Mouse (Mus musculus) lung, embryonic 15.5 days (tissue): ENCODE results near the gene Bag5. TPM values are rescaled to one million over a fixed set of nuclear protein-coding genes. Genes with fewer than 3 reads are reported as not detected.
"Not testable (repeated sequence)": the region's sequence is repeated elsewhere in the genome, so short reads cannot be mapped to it uniquely, and the experiment has no call there.

Source experiments
- ATAC-seq: fragments of 200-750 bp; cut with Nextera tagmentation; 2 replicates; pipeline ENCODE4 v1.8.0; 2017; ENCODE audit warnings: moderate number of reproducible peaks, borderline replicate concordance; ENCODE audit not compliant: low FRiP score, low TSS enrichment; ENCODE audit errors: extremely low read depth
- H3K27ac ChIP-seq: fragments of 300-500 bp; sonication (generic); 2 replicates; pipeline ENCODE4 v1.5.1; 2015; ENCODE audit warnings: moderate library complexity, mild to moderate bottlenecking, inconsistent platforms
- H3K27me3 ChIP-seq: fragments of 300-500 bp; sonication (generic); 2 replicates; pipeline ENCODE4 v1.6.1; 2015; ENCODE audit warnings: inconsistent platforms
- H3K36me3 ChIP-seq: fragments of 300-500 bp; sonication (generic); 2 replicates; pipeline ENCODE4 v1.6.1; 2015; ENCODE audit warnings: inconsistent platforms
- H3K4me1 ChIP-seq: fragments of 300-500 bp; sonication (generic); 2 replicates; pipeline ENCODE4 v1.6.1; 2015; ENCODE audit warnings: inconsistent platforms
- H3K4me2 ChIP-seq: fragments of 300-500 bp; sonication (generic); 2 replicates; pipeline ENCODE4 v1.6.1; 2015; ENCODE audit warnings: inconsistent platforms, mild to moderate bottlenecking, moderate library complexity
- H3K4me3 ChIP-seq: fragments of 300-500 bp; sonication (generic); 2 replicates; pipeline ENCODE4 v1.5.1; 2015; ENCODE audit warnings: mild to moderate bottlenecking, inconsistent platforms
- H3K9ac ChIP-seq: fragments of 300-500 bp; sonication (generic); 2 replicates; pipeline ENCODE4 v1.6.1; 2015; ENCODE audit warnings: inconsistent platforms
- H3K9me3 ChIP-seq: fragments of 300-500 bp; sonication (generic); 2 replicates; pipeline ENCODE4 v1.6.1; 2016; ENCODE audit warnings: inconsistent platforms
- WGBS: fragments of 180-500 bp; shearing (Covaris S2); methylation state at CpG from one replicate; pipeline ENCODE4 v1.1.7; 2015; 5-methylcytosine and 5-hydroxymethylcytosine counted together
- polyA plus RNA-seq: library from polyadenylated mRNA; unstranded; fragments of >200 nt; fragmentation: Nextera tagmentation; extraction: Ambion mirVana; gene quantifications from 2 replicates; pipeline ENCODE4 v1.2.1, GENCODE M21; 2015

Gene Bag5
- polyA plus RNA-seq, 1 experiment from 2014 or later = 52.2 TPM

DNA sequence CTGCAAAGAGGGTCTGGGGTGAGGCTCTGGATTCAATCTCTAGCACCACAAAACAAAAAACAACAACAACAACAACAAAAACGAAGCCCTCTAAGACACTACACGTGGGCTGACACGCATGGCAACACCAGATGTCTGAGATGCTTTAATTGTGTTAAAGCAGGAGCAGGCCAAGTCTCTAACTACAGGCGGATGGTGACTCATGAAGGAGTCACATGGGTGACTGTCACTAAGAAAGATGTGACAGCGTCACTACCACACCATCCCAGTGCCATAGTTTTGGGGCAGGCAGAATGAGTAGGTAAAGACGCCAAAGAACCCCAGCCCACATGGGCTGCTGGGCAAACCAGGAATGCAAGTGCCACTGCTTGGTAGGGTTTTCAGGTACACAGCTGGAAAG, 39.4 kb upstream of the Bag5 start:
- Histone ChIP-seq H3K36me3 (no peaks in the 10 kb centered on the region), H3K27me3 (no peaks in the 10 kb centered on the region), H3K27ac (no peak overlapping the region), H3K9me3 (no peaks in the 10 kb centered on the region), H3K9ac (no peak overlapping the region), H3K4me3 (no peak overlapping the region), H3K4me1 (no peaks in the 10 kb centered on the region), H3K4me2 (no peak overlapping the region)
- ATAC-seq = no peak
- WGBS = 87% methylated on average over 6 of the region's 6 CpGs

DNA sequence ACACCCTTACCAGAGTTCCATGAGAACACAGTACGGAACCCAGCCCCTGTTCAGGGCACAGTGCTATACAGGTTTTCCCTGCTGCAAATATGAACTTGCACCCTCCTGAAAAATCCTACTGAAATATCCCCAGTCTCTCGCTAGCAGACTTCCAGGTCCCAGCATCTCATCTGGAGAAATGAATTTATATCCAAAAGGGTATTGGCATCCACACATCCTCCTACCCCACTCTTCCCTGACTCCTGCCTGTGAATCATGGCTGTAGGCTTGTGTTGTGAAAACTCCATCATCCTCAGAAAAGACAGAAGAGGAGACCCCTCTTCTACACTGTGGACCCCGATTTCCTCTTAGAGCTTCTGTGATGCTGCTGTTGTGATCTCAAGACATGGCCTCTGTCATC, 37.7 kb upstream of the Bag5 start:
- Histone ChIP-seq H3K27ac (no peak overlapping the region), H3K4me1 (peaks cover 8% of the 10 kb centered on the region), H3K36me3 (no peaks in the 10 kb centered on the region), H3K9ac (no peak overlapping the region), H3K4me3 (no peak overlapping the region), H3K9me3 (no peaks in the 10 kb centered on the region), H3K27me3 (no peaks in the 10 kb centered on the region), H3K4me2 (no peak overlapping the region)
- 90% methylated on average over 3 of the region's 3 CpGs for WGBS
- no peak for ATAC-seq

DNA sequence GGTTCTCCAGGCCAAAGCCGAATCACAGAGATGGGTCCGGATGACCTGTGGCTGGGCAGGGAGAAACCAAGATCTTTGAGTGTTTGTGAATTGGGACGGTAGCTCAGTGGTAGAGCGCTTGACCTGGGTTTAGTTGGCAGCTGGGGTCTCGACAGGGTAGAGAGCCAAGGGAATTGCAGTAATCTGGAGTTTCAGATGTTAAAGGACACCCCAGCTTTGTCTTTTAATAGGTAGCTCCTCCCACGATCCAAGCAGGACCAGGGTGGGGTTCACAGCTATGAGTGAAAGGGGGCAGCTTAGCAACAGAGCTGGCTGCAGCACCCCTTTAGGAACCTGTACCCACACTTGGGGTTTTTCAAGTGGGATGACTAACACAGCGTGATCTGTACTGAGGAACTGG, 34.4 kb upstream of the Bag5 start:
- Histone ChIP-seq H3K9ac (no peak overlapping the region), H3K27me3 (no peaks in the 10 kb centered on the region), H3K27ac (no peak overlapping the region), H3K4me2 (no peak overlapping the region), H3K9me3 (no peaks in the 10 kb centered on the region), H3K4me1 (peaks cover 24% of the 10 kb centered on the region), H3K36me3 (no peaks in the 10 kb centered on the region), H3K4me3 (no peak overlapping the region)
- WGBS = 81% methylated on average over 7 of the region's 7 CpGs
- ATAC-seq = no peak

DNA sequence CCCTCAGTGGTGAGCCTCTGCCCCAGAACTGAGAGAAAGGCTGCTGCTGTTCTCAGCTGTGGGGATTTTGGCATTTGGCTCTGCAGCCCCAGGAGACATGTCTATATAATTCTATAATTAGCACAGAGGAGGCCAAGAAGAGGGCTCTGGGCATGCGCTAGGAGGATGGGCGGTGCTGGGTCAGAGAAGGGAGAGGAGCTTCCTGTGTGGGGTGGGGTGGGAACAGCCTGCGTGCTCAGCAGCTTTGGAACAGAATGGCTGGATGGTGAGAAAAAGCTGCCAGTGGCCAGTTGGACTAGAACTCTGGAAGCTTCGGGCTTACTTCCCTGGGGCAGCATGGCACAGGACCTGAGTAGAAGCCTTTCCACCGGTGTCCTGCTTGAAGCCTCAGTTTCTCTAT, 33.0 kb upstream of the Bag5 start:
- H3K27me3 ChIP-seq = no peaks in the 10 kb centered on the region
- 42% methylated on average over 5 of the region's 5 CpGs for WGBS
- no peaks in the 10 kb centered on the region for H3K9me3 ChIP-seq
- peak overlapping the region; percentile 78 for H3K27ac ChIP-seq
- H3K4me2 ChIP-seq = peak overlapping the region; percentile 11; the same call in 1 of the 2 replicates
- no peak overlapping the region for H3K4me3 ChIP-seq
- peaks cover 24% of the 10 kb centered on the region for H3K4me1 ChIP-seq
- H3K36me3 ChIP-seq = no peaks in the 10 kb centered on the region
- no peak overlapping the region for H3K9ac ChIP-seq
- peak; percentile 87 for ATAC-seq

DNA sequence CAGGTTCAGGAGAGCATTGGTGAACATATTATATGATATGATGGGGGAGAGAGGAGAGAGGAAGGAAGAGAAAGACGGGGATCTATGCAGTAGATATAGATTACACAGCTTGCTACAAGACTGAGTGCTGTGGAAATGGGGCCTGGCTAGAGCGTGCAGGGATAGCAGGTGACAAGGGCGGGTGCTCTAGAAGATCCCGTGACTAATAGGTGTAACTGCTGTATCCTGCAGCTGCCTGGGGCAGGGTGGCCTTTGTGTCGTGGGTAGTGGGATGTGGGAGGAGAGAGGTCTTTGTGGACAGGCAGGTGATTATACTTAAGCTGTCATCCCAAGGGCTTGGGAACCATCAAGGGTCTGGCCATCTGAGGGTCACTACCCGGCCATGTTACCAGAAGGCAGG, 32.2 kb upstream of the Bag5 start:
- no peaks in the 10 kb centered on the region for H3K27me3 ChIP-seq
- H3K4me3 ChIP-seq = no peak overlapping the region
- H3K4me1 ChIP-seq = peaks cover 24% of the 10 kb centered on the region
- H3K36me3 ChIP-seq = no peaks in the 10 kb centered on the region
- H3K4me2 ChIP-seq = no peak overlapping the region
- ATAC-seq = no peak
- H3K9ac ChIP-seq = no peak overlapping the region
- H3K27ac ChIP-seq = no peak overlapping the region
- H3K9me3 ChIP-seq = no peaks in the 10 kb centered on the region
- WGBS = 72% methylated on average over 6 of the region's 6 CpGs

DNA sequence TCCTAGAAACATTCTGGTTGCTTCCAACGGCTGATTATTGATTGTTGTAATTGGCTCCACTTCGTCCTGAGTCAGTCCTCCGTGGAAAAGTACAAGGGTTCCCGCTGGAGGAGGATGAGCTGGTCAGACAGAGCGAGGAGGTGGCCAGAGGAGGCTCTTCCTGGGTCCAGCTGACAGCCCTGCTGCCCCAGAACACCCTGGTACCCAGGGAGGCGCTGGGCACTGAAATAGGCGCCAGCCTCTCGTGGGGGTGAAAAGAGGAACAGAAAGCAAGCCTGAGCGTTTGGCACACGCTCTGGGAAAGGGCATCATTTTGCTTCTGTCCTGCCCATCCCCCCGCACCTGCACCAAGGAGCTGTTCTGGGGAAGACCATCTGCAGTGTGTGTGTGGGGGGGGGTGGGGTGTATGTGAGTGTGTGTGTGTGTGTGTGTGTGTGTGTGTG, 30.9 kb upstream of the Bag5 start:
- peak overlapping the region; percentile 67 for H3K27ac ChIP-seq
- no peak for ATAC-seq
- H3K27me3 ChIP-seq = no peaks in the 10 kb centered on the region
- no peaks in the 10 kb centered on the region for H3K36me3 ChIP-seq
- H3K9ac ChIP-seq = no peak overlapping the region
- no peak overlapping the region for H3K4me2 ChIP-seq
- H3K9me3 ChIP-seq = no peaks in the 10 kb centered on the region
- H3K4me3 ChIP-seq = no peak overlapping the region
- H3K4me1 ChIP-seq = peaks cover 24% of the 10 kb centered on the region
- 72% methylated on average over 11 of the region's 11 CpGs for WGBS

DNA sequence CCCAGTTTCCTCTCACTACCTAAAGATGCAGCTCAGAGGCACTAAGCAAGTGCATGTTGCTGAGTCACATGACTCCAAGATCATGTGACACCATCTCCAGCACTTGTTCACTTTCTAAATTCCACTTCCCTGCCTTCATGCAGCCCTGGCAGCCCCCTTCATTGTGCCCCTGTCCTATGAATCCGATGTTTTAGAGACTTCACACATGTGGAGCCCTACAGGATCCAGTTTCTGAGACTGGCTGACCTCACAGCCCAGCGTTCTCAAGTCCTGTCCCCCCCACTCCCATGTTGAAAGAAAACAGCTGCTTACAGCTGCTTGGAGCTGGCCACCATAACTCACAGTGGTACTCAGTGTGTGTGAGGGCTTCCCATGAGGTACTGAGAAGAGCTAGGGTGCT, 30.4 kb upstream of the Bag5 start:
- H3K4me2 ChIP-seq = no peak overlapping the region
- peaks cover 24% of the 10 kb centered on the region for H3K4me1 ChIP-seq
- ATAC-seq = peak; percentile 78
- peak overlapping the region; percentile 67 for H3K27ac ChIP-seq
- H3K9me3 ChIP-seq = no peaks in the 10 kb centered on the region
- H3K36me3 ChIP-seq = no peaks in the 10 kb centered on the region
- H3K9ac ChIP-seq = no peak overlapping the region
- 37% methylated on average over 2 of the region's 2 CpGs for WGBS
- no peaks in the 10 kb centered on the region for H3K27me3 ChIP-seq
- H3K4me3 ChIP-seq = no peak overlapping the region

DNA sequence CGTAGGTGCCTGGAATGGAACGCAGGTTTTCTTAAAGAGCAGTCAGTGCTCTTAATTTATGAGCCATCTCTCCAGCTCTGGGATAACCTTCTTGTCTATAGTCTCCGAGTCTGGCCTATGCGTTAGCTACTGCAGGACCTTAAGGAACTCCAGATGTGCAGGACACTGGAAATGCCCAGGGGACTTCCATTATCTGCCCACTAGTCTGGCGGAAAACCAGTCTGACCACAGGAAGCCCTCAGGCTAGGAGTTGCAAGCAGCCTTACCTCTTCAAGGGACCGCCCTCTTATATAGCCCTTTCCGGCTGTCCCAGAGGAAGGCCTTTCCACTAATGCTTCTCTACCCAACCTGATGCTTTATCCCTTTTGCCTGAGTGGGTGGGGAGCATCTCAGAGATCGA, 28.3 kb upstream of the Bag5 start:
- Histone ChIP-seq H3K36me3 (no peaks in the 10 kb centered on the region), H3K27ac (no peak overlapping the region), H3K9me3 (no peaks in the 10 kb centered on the region), H3K4me2 (no peak overlapping the region), H3K4me3 (no peak overlapping the region), H3K27me3 (no peaks in the 10 kb centered on the region), H3K9ac (no peak overlapping the region), H3K4me1 (peaks cover 21% of the 10 kb centered on the region)
- ATAC-seq = no peak
- WGBS = 76% methylated on average over 8 of the region's 8 CpGs

DNA sequence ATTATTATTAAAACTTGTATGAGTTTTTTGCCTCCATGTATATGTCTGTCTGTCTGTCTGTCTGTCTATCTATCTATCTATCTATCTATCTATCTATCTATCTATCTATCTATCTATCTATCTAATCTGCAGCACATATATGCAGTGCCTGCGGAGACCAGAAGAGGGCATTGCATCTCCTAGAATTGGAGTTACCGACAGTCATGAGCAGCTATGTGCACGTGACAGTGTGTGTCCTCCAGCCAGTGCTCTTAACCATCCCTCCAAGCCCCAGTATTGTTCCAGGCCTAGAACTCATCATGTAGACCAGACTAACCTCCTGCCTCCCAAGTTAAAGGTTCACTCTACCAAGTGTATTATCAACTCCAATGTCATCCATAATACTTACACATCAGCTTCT, 25.7 kb upstream of the Bag5 start:
- 18% methylated on average over 3 of the region's 3 CpGs for WGBS
- Histone ChIP-seq H3K9me3 (no peaks in the 10 kb centered on the region), H3K9ac (no peak overlapping the region), H3K36me3 (no peaks in the 10 kb centered on the region), H3K4me3 (no peak overlapping the region), H3K27me3 (no peaks in the 10 kb centered on the region), H3K27ac (no peak overlapping the region), H3K4me2 (no peak overlapping the region), H3K4me1 (peaks cover 7% of the 10 kb centered on the region)
- no peak for ATAC-seq

DNA sequence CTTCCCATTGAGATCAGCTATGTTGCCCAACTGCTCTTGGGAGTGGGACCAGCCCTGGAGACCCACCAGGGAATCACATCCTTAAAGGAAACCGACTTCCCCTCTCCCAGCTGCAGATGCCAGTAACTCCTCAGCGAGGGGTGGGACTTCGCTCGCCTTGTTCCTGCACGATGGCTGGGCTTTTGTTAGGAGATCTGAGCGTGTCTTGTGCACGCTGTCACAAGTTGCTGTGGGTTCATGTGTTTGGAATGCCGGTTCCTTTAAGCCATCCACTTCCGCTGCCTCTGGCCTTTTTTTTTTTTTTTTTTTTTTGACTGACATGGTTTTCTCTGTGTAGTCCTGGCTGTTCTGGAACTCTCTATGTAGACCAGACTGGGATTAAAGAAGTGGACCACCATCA, 24.3 kb upstream of the Bag5 start:
- H3K4me3 ChIP-seq = no peak overlapping the region
- WGBS = 51% methylated on average over 9 of the region's 9 CpGs
- no peaks in the 10 kb centered on the region for H3K9me3 ChIP-seq
- ATAC-seq = no peak
- H3K9ac ChIP-seq = no peak overlapping the region
- H3K27ac ChIP-seq = 0 out of 2 replicates have a peak overlapping the region, but pooled peaks have one; percentile 6
- H3K4me2 ChIP-seq = no peak overlapping the region
- no peaks in the 10 kb centered on the region for H3K36me3 ChIP-seq
- no peaks in the 10 kb centered on the region for H3K4me1 ChIP-seq
- no peaks in the 10 kb centered on the region for H3K27me3 ChIP-seq

DNA sequence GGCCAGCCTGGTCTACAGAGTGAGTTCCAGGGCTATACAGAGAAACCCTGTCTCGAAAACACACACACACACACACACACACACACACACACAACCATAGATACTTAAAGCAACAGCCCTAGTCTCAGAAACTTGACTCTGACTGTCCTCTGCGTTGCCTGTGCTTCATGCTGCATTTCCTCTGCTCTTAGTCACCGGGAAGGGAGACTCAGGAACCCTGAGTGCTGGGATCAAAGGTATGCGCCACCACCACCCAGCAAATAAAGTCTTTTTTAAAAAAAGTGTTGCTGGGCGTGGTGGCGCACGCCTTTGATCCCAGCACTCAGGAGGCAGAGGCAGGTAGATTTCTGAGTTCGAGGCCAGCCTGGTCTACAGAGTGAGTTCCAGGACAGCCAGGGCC, 23.6 kb upstream of the Bag5 start:
- H3K9me3 ChIP-seq, H3K9ac ChIP-seq, H3K36me3 ChIP-seq, H3K4me1 ChIP-seq, H3K27me3 ChIP-seq, H3K4me3 ChIP-seq, H3K27ac ChIP-seq, ATAC-seq, H3K4me2 ChIP-seq: not testable (repeated sequence)
- WGBS = 82% methylated on average over 8 of the region's 8 CpGs

DNA sequence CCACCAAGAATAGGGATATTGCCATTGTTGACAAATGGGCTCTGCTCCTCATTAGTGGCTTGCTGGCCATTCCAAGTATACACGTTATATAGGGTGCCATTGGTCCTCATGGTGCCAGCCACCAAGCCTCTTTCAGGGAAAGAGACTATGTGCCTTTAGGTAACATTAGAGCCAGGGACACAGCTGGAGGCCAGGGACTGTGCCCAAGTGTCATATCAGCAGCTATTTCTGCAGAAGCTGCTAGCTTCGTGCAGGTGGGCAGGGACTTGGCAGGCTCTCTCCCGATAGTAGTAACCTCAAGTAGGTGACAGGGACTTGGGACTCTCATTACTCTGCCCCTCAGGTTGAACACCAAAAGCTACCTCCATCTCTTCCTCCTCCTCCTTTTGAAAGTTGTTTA, 21.9 kb upstream of the Bag5 start:
- H3K27me3 ChIP-seq = no peaks in the 10 kb centered on the region
- no peaks in the 10 kb centered on the region for H3K9me3 ChIP-seq
- H3K27ac ChIP-seq = no peak overlapping the region
- peaks cover 7% of the 10 kb centered on the region; the same call in 1 of the 2 replicates for H3K36me3 ChIP-seq
- no peaks in the 10 kb centered on the region for H3K4me1 ChIP-seq
- H3K4me3 ChIP-seq = no peak overlapping the region
- no peak overlapping the region for H3K9ac ChIP-seq
- no peak overlapping the region for H3K4me2 ChIP-seq
- no peak for ATAC-seq
- 79% methylated on average over 3 of the region's 3 CpGs for WGBS

DNA sequence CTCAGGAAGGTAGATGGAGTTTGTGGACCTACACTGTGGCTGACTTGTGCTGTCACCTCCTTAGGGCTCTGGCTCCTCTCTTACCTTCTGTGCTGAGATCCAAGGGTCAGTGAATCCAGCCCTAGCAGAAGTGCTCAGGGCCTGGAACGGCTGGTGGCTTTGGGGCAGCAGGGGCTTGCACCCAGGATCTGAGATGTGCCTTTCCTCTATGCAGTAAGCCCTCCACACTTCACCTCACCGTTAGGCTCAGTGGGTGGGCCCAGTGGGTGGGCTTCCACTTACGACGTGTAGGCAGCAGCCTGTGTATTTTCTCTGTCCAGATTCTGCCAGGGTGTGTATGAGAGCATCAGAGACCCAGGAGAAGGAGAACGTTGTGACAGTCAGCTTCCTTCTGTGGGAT, 19.9 kb upstream of the Bag5 start:
- Histone ChIP-seq H3K4me1 (no peaks in the 10 kb centered on the region), H3K36me3 (peaks cover 12% of the 10 kb centered on the region; the same call in 1 of the 2 replicates), H3K4me3 (no peak overlapping the region), H3K9ac (no peak overlapping the region), H3K9me3 (no peaks in the 10 kb centered on the region), H3K4me2 (no peak overlapping the region), H3K27ac (no peak overlapping the region), H3K27me3 (no peaks in the 10 kb centered on the region)
- WGBS = 53% methylated on average over 5 of the region's 5 CpGs
- ATAC-seq = 0 out of 2 replicates have a peak, but pooled peaks have one; percentile 20
